Mouse (Mus musculus) T-helper 2 cell (primary cell): ENCODE results near the gene Cd72.
"Not testable (repeated sequence)": the region's sequence is repeated elsewhere in the genome, so short reads cannot be mapped to it uniquely, and the experiment has no call there.

ENCODE experiments used
- in situ Hi-C: fragments of 300-600 bp; cut with MboI, MseI; formaldehyde crosslinking; loops from one replicate; pipeline ENCODE4 v1.15.1; 2025; ENCODE audit warnings: high pct_unique_total_duplicates

Cd72 gene

GRCm38 (mm10) chr4:43454041-43454836 lies at the start of gene Cd72:
Gene Cd72 (minus strand): TSS chr4:43454628.
- in situ Hi-C loops = no loop called here

DNA sequence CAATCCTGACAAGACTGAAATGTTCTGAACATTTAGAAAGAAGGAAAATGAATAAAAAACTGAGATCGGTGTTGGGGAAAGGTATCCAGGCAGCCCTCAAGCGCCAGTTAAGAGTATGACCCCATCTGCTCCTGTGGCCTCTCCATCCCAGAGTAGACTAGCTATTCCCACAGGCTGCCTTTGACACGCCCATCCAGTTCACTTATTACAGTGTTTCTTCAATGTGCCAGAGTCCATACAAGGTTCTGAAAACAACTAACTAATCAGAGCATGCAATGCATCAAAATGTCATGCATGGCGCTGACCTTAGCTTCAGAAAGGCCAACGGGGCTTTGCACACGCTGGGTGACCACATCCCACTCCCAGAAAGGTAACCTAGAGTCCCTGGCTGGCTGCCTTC lies 49.1 kb upstream of the Cd72 start:
- in situ Hi-C loops = no loop called here

GRCm38 (mm10) chr4:43503041-43503440 lies 48.6 kb upstream of the Cd72 start:
- in situ Hi-C loops = no loop called here

GRCm38 (mm10) chr4:43499407-43500333 lies 45.2 kb upstream of the Cd72 start, which contains the start of gene Arhgef39:
Gene Arhgef39 (minus strand): TSS chr4:43499695.
- in situ Hi-C loops = no loop called here

- in situ Hi-C loops = no loop called here
Measured at GRCm38 (mm10) chr4:43498983-43499382, 44.6 kb upstream of the Cd72 start.

DNA sequence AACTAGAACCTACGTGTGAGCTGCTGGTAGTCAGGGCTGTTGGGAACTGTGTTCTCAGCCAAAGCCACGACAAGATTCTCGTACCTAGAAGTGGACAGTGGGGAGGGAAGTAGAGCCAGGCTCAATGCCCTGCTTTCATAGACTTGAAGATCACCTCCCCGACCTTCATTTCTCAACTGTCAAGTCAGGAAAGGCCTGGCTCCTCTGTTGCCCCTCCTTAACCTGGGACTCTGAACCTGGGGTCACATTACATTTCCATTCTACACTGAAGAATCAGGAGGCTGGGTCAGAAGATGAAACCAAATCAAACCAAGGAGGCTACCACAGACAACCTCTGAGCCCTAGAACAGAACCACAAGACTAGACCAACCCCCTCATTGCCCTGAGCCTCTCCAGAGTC lies 43.5 kb upstream of the Cd72 start:
- in situ Hi-C loops = no loop called here

- in situ Hi-C loops = no loop called here
Measured at GRCm38 (mm10) chr4:43497405-43497804, 43.0 kb upstream of the Cd72 start.

DNA sequence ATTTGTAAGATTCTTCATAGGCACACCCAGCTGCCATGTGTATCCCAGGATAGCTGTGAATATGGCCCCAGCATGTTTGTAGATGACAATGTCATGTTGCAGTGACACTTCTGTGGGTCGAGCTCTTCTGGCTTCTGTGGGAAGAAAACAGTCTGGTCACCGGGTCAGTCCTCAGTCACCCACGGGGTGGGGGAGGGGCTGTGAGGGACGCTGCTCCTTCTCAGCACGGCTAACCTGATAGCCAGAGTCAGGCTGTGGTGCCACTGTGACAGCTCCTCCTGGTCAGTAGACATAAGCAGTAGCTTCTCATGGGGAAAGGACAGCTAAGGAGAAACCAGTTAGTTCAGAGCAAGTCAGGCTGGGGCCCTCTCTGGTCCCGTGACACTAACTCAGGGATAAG lies 42.2 kb upstream of the Cd72 start:
- in situ Hi-C loops = no loop called here

GRCm38 (mm10) chr4:43493846-43494240 lies 39.4 kb upstream of the Cd72 start:
- in situ Hi-C loops = no loop called here

DNA sequence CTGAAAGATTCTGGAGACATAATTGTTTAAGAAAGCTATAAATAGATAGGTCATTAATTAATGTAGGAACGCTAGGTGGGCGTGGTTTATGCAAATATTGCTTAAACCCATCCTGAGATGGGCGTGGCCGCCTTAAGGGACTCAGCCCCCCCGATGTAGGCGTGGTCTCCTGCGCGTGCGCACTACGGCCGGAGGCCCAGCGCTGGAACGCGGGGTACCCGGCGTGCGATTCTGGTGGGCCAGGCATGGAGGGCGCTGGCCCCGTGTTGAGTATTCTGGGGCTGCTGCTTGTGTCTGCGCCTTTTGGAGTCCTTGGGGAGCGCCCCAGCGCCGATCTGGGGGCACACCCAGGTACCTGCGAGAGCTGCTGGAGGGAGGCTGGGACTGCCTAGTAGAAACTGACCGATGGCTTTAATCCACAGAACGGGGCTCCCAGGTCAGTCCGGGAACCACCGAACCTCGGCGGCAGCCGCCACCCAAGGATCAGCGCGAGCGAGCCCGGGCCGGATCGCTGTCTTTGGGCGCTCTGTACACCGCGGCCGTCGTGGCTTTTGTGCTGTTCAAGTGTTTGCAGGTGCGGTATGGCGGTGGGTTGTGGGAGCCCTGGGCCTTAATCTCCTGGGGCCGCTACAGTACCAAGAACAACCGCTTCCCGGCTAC lies 38.9 kb upstream of the Cd72 start:
- in situ Hi-C loops = no loop called here

DNA sequence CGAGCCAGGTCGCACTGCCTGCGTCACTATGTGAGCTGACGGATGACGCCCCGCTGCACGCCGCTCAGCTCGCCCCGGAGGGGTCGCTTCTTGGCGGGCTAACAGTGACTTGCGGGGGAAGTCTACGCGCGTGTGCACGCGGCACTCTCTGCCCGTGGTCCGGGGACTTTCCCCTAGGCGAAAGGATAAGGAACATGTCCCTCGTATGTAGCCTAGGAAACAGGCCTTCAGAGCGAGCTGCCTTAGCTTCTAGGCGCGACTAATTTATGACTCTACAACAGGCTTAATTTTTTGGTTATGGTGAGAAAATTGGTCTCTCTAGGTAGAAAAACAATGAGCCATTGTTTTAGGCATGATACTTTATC lies 38.4 kb upstream of the Cd72 start, which contains the start of gene Ccdc107:
Gene Ccdc107, plus strand, starts transcription at position 80 of the 365 bp plus-strand sequence.
- in situ Hi-C loops = no loop called here

DNA sequence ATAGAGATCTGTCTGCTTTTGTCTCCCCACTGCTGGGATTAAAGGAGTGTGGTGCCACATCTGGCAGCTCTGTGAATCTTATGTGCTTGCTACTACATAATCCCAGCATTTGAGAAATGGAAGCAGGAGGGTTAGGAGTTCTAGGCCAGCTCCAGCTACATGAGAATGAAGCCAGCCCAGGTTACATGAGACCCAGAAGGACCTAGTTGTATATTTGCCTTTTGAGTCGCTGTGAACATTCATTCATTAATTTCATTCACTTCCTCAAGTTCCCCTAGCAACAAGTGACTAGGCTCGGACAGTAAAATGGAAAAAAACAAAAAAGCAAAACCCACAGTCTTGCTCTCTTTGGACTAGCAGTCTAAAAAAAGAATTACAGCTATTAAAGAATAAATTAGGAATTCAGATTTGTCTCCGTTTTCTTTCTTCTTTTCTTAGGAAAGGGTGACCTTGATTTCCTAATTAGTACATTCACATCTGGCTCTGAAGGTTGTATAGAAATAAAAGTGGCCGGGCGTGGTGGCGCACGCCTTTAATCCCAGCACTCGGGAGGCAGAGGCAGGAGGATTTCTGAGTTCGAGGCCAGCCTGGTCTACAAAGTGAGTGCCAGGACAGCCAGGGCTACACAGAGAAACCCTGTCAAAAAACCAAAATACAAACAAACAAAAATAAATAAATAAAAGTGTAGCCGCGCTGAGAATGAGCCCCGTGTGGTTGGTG lies 37.8 kb upstream of the Cd72 start:
- in situ Hi-C loops = no loop called here

DNA sequence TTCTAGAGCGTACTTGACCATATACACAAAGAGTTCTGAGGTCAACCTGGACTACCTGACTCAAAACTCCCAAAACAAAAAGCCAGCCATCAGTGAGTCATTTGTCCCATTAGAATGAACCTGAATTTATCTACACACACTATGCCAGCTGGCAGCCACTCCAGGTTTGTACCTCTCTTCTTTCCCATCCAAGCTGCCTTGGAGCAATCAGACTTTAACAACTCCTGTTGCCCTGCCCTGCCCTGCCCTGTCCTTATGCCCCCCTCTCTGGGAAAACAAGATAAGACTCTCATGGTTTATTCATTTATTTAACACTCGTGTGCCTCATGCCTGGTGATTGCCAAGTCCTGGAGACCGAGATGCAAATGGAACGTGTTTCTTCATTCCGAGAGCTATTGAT lies 36.4 kb upstream of the Cd72 start:
- in situ Hi-C loops = no loop called here

- in situ Hi-C loops = no loop called here
Measured at GRCm38 (mm10) chr4:43489611-43490010, 35.2 kb upstream of the Cd72 start.

- in situ Hi-C loops = not testable (repeated sequence)
Measured at GRCm38 (mm10) chr4:43485666-43486065, 31.2 kb upstream of the Cd72 start.

GRCm38 (mm10) chr4:43483535-43484091 lies 29.2 kb upstream of the Cd72 start, which contains the start of gene Sit1:
Gene Sit1 (minus strand): TSS chr4:43483734.
- in situ Hi-C loops = loop anchor here (5.0 kb wide), 1 partner anchor 41 kb away; the partner anchor contains the start of gene Tesk1

- in situ Hi-C loops = loop anchor here (5.0 kb wide), 1 partner anchor 40 kb away; the partner anchor contains the start of gene Tesk1
Measured at GRCm38 (mm10) chr4:43482591-43482990, 28.2 kb upstream of the Cd72 start.

DNA sequence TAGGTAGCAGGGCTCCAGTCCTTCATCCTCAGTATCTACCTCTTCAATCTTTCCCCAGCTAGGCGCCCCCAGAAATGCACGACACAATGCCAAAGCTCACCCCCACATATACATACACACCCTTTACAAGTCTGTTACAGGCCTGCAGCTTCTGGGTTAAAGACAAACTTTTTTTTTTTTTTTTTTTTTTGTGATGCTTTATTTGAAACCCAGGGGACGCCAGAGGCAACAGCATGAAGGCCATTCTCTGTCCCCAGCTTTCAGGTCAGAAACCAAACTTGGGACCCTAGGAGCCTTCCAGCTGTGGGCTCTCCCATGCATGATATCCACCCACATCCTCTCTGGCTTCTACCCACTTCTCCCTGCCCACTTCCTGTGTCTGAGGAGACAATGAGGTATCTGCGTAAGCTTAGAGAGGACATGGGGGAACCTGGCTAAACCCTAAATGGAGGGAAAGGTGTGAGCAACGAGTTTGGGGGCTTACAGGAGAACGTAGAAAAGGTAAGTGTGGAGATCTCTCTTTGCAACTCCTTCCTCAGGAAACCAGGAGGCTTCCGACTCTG lies 27.5 kb upstream of the Cd72 start:
- in situ Hi-C loops = loop anchor here (5.0 kb wide), 1 partner anchor 40 kb away; the partner anchor contains the start of gene Tesk1

DNA sequence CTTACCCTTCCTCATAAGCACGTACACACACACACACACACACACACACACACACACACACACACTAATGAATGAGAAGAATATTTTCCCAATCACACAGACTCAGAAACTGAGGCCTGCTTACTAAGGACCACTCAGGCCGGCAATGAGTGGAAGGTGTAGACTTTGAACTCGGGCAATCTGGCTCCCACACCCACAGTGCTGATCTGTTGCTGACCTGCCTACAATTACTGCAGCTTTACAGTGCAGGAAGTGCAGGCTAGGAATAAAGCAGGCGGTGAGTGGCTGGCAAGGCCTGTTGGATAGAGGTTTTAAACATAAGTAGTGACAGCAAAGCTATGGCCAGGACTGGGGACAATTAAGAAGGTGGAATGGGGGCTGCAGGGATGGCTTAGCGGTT lies 26.6 kb upstream of the Cd72 start:
- in situ Hi-C loops = loop anchor here (5.0 kb wide), 1 partner anchor 39 kb away; the partner anchor contains the start of gene Tesk1
